1 mouse cellular context compared by ENCODE assay signal in the genomic region with DNA sequence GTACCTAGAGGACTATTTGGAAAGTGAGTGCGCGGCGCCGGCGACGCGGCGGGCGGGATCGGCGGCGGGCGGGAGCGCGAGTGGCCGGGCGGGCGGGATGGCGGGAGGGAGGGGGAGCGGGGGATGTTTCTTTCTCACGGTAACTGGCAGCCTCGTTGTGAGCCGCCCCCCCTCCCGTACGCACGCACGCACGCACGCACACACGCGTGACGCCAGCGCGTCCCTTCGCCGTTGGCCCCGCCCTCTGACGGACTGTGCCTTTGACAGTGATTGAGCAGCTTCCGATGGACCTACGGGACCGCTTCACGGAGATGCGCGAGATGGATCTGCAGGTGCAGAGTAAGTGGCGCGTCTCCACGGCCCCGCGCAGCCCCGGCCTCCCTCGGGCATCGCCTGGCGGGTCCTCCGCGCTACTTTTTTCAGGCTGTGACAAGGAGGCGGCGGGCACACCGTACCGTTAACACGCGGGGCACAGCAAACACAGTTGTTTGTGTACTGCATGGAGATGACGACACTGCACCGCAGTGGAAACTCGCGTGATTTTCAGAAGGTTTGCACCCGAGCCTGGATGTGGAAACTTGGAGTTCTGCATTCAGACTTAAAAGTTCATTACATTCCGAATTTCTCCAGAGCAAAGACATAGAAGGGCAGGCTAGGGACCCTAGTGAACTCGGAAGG.
TF ChIP-seq lines count a peak whose summit lies in the region.

No protein-coding gene starts in this region.

TF ChIP-seq in MEL, 35 proteins besides CTCF, POLR2A, EP300 and RAD21 (continued from another document):
- 0 out of 2 replicates have a peak, but pooled peaks have one; percentile 15 for TF ChIP-seq ELF1 (IDR thresholded peaks at IDR 0.05; ENCODE audit: low read depth, low read length)
- no peak for TF ChIP-seq CHD1 (IDR thresholded peaks at IDR 0.05; ENCODE audit: low read depth, low read length)
- TF ChIP-seq E2F4 (IDR thresholded peaks at IDR 0.05; ENCODE audit: borderline replicate concordance, low read depth, low read length), result no peak
- TF ChIP-seq GATA1 (IDR thresholded peaks at IDR 0.05; ENCODE audit: low read depth, low read length), result no peak
- TF ChIP-seq USF1 (IDR thresholded peaks at IDR 0.05; ENCODE audit: low read depth, low read length), result peak; percentile 17; the same call in 1 of the 2 replicates
- no peak; the same call in 1 of the 2 replicates for TF ChIP-seq SIN3A (IDR thresholded peaks at IDR 0.05; ENCODE audit: low read length)
- peak; percentile 49; the same call in 1 of the 2 replicates for TF ChIP-seq TCF12 (IDR thresholded peaks at IDR 0.05; ENCODE audit: low read depth, low read length)
- no peak for TF ChIP-seq TAL1 (IDR thresholded peaks at IDR 0.05; ENCODE audit: low read length)
- TF ChIP-seq MYB (IDR thresholded peaks at IDR 0.05; ENCODE audit: low read depth, low read length), result peak; percentile 27; the same call in 1 of the 2 replicates
- no peak for TF ChIP-seq BHLHE40 (IDR thresholded peaks at IDR 0.05; ENCODE audit: borderline replicate concordance, low read depth, low read length)
- no peak for TF ChIP-seq MEF2A (IDR thresholded peaks at IDR 0.05; ENCODE audit: extremely low read depth, insufficient replicate concordance, low read depth, low read length, poor library complexity, severe bottlenecking)
- no peak; the same call in 1 of the 2 replicates for TF ChIP-seq MXI1 (IDR thresholded peaks at IDR 0.05; ENCODE audit: low read depth, low read length)
- no peak for TF ChIP-seq SMC3 (IDR thresholded peaks at IDR 0.05; ENCODE audit: low read depth, low read length)
- peak; percentile 3; the same call in 1 of the 2 replicates for TF ChIP-seq NELFE (IDR thresholded peaks at IDR 0.05; ENCODE audit: low read depth, low read length)
- TF ChIP-seq MYC (IDR thresholded peaks at IDR 0.05; ENCODE audit: low read depth, low read length), result no peak; the same call in 1 of the 2 replicates
TF ChIP-seq in MEL: peak in this region for 10.
